Mouse (Mus musculus) gastrocnemius, adult 18-20 months (tissue): ENCODE results near the gene AC124108.1. TPM values are rescaled to one million over a fixed set of nuclear protein-coding genes. Genes with fewer than 3 reads are reported as not detected.
"Not testable (repeated sequence)": the region's sequence is repeated elsewhere in the genome, so short reads cannot be mapped to it uniquely, and the experiment has no call there.

Experiments used
- DNase-seq: peaks from one replicate; pipeline ENCODE4 v3.0.0; 2021; ENCODE audit warnings: low spot score
- long read RNA-seq, 2 experiments: library from polyadenylated mRNA; stranded (forward); transcript quantifications; one replicate each; pipeline ENCODE4 v2.0.0; 2021
- total RNA-seq, 2 experiments: library from RNA; stranded (reverse); gene quantifications; 2 replicates each; pipeline ENCODE4 v1.2.3; 2021

The AC124108.1 gene
- total RNA-seq = not detected
- long read RNA-seq, experiment 1 = 0 reads
- long read RNA-seq, experiment 2 = 0 reads

GRCm38 (mm10) chr1:132191093-132191785 is at the start of gene AC124108.1, which contains the start of gene Lemd1:
Gene AC124108.1, plus strand, starts transcription at chr1:132191457.
Gene Lemd1, plus strand, starts transcription at chr1:132191431.
- DNase-seq = no peak

GRCm38 (mm10) chr1:132141753-132142152 is 49.5 kb upstream of the AC124108.1 start:
- no peak for DNase-seq

- no peak for DNase-seq
Observed at GRCm38 (mm10) chr1:132143079-132143478, 48.2 kb upstream of the AC124108.1 start.

DNA sequence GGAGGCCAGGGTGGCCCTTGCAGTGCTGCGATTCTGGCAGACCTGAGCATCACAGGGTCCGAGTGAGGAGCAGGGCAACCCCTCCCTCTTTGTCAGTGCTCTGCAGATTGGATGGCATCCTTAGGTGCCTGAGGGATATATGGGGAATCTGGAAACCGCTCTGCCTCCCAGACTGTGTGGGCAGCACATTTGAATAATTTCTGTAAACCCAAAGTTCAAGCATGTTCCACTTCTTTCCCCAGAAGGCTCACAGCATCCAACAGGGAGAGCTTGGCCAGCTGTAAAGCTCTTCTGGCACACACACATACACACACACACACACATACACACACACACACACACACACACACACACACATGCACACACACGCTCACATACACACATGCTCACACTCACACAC is 47.5 kb upstream of the AC124108.1 start:
- DNase-seq = no peak

DNA sequence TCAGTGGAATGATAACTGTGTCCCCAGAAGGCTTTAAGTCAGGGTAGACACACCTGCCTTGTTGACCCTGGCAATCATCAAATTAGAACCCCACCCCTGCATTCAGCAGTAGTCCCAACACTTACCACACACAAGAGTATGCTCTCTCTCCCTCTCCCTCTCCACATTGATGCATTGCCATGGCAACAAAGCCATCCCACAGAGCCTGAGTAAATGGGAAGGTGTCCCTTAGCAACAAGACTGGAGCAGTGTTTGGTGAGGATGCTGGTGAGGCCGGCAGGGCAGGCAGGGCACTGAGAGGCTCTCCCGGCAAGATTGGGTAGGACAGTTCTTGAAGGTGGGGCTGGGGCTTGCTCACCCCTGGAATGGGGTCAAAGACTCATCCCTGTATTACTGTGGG is 47.0 kb upstream of the AC124108.1 start:
- no peak for DNase-seq

DNA sequence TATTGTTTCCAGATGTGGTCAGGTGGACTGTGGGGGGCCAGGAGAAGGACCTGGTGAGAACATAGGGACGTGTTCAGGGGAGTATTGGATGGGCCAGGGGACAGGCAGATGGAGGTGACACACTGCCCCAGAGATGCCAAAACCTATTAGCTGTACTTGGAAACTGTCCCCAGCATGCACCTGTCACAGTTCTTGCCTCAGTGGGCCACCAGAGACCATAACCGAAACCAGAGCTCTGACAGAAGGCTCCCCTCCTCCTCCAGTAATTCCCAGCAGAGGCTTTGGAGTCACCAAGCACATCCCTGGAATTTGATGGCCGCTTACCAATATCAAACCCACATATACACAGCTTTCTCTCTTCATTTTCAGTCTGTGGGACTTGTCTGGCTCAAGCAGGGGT is 46.4 kb upstream of the AC124108.1 start:
- no peak for DNase-seq

- no peak for DNase-seq
Observed at GRCm38 (mm10) chr1:132145973-132146685, 45.1 kb upstream of the AC124108.1 start.

GRCm38 (mm10) chr1:132149410-132149809 is 41.8 kb upstream of the AC124108.1 start:
- no peak for DNase-seq

GRCm38 (mm10) chr1:132150171-132150570 is 41.1 kb upstream of the AC124108.1 start:
- no peak for DNase-seq

- DNase-seq = no peak
Observed at GRCm38 (mm10) chr1:132150817-132151601, 40.2 kb upstream of the AC124108.1 start.

DNA sequence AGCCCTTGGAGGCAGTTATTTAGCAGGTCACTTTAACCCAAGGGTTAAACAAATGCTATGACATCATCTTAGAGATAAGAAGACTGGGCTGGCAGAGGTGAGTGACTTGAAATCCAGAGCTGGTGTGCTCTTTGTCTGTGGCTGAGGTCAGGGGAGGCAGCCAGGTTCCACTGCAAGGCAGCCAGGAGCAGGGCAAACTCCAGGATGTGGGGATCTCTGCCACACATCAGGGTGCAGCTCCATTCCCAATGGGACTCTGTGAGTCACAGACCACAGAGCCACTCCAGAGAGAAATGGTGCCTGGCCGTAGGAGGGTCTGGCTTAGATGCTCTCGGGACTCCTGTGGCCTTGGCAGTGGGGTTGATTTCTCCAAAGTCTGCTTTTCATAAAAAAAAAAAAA is 39.3 kb upstream of the AC124108.1 start:
- DNase-seq = no peak

DNA sequence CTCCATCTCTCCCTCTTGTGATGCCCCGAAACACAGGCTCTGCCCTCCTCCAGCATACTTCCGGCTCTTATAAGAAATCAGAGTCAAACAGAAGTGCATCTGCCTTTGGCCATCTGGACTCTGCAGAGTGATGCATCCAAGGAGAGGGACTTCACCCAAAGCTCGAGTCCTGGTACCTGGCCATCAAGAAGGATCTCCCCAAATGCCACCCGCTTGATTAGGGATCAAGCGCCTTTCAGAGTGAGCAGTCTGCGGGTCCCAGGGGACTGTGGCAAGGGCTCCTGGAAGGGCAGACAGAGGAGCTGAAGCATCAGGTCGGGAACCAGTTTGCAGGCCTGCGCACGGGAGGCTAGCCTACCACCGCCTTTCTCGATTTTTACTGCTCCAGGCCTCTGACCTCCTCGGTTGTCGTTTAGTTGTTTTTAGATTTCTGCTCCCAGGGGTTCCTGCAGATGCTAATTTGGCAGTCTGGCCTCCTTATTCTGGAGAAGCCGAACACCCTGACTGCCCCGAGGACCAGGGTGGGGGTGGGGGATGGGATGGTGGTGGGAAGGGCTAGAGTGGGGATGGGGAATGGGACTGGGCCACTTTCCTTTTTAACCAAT is 38.1 kb upstream of the AC124108.1 start:
- DNase-seq = no peak

DNA sequence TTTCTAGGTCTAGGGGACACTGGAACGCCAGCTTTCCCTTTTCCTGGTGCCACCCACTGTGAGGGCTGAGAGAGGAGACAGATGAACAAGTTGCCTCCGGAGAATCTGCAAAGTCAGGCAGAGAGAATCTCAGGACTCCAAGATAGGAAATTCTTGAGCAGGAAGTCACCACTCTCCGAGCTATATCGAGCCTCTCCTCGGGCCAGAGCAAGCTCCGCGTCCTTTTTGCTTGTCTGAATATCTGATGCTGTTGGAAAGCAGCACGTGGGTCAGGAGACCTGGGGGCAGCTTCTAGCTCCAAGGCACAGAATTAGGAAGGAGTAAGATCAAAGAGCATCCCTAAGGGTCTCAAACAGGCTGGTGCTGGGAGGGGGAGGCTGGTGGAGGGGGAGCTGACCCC is 37.6 kb upstream of the AC124108.1 start:
- DNase-seq = no peak

DNA sequence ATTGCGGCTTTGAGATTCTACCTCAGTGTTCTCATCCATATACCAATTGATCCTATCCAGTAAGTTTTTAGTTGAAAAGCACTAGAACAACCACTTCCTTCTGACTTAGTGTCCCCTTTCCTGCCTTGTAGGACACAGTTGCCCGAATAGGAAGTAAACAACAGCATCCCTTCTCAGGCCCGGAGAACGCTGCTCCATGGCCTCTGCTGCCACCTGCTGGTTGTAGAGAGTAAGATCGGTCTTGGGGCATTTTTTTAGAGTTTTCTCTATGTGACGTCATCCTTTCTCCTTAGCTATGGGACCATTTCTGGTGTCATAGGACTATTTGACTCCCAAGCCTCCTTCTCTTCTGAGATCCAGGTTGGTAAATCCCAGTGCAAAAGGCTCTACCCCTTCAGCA is 35.5 kb upstream of the AC124108.1 start:
- peak; percentile 82 for DNase-seq

DNA sequence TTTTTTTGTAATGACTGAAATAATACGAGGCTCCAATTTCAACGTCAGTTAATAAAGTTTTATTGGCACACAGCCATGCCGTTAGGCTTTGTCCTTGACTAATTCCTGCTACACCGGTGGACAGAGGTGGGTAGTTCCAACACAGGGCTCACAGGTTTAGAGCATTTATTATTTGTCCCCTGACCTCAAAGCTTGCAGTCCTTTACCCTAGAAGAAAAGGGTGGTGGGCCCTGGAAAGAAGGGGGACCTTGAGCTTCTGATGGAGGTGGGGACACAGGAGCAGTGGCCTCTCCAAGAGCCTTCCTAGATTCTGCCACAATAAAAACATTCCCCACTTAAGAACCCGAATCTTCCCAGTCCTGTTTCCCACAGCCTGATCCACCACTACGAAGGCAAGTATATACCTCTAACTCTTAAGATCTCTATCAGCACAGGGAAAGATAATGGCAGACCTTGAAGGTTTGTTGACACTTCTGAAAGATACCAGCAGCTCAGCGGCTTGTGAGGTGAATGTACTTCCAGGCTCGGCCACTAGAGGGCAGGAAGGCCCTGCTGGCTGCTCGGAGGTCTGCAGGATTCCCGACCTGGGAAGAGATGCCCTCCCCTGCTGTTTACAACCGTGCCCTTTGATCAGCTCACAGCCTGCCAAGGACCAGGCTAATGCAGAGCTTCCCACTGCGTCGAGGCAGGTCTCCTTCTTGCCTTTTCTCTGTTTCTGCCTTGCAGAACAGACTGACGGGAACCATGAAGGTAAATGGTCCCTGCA is 34.1 kb upstream of the AC124108.1 start:
- peak; percentile 87 for DNase-seq

DNA sequence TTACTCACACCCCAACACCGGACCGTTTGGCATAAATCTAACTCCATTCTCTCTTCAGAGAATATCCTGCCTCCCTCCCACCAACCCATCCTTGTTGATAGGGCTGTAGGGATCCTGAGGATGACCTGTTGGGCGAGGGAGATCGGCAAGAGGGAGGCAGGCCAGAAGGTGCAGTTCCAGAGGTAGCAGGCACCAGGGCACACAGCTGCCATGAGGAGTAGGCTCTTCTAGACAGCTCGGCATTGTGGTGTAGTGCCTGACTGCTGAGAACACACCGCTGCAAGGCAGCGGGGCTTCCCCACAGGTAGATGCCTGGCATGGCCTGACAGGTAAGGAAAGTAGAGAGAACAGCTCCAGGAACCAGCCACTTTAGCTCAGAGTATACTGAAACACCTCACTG is 33.4 kb upstream of the AC124108.1 start:
- no peak for DNase-seq

DNA sequence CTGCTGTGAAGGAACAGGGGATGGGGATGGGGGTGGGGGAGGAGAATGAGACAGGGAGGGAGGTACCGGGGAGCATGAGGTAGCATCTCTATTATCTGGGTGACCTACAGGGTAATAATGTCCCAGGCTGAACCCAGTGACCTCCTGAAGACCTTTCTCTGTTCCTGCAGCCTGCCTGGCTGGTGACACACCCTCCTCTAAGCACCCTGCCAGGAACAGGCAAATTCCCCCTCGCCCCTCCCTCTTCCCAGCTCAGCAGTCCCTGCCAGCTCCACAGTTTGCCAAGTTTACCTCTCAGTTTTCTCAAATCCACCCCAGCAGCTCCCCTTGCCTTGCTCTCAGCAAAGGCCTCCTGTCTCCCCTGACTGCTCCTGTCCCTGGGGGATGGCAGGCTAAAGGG is 32.5 kb upstream of the AC124108.1 start:
- peak; percentile 60 for DNase-seq

DNA sequence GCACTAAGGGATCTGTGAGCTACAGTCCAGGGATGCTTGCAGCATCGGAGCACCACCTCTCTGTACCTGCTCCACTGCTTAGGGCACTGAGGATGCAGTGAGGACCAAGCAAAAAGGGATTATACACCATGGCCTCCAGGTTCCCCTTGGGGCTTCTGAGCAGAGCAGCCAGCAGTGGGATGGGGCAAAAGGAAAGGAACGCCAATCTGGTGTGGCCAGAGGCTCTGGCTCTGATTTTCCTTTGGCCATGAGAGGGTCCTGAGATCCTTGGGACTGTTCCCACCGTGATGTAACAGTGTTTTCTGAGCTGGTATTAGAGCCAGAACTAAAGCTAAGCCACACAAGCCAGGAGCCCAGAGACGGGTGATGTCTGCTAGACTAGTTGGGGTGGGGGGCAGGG is 31.6 kb upstream of the AC124108.1 start:
- no peak for DNase-seq

GRCm38 (mm10) chr1:132161211-132161880 is 29.9 kb upstream of the AC124108.1 start:
- no peak for DNase-seq

- DNase-seq = not testable (repeated sequence)
Observed at GRCm38 (mm10) chr1:132162618-132163017, 28.6 kb upstream of the AC124108.1 start.
